Mouse (Mus musculus): ENCODE measurements around the gene Acot11. TPM values are rescaled to one million over a fixed set of nuclear protein-coding genes. Genes with fewer than 3 reads are reported as not detected.
A peak's percentile ranks its signal among the peaks of the same experiment; 100 is the strongest.

Acot11 gene
- polyA plus RNA-seq, 1 experiment from 2014 or later = 1.4 TPM

GRCm38 (mm10) chr4:106839254-106839834 is 34.5 kb upstream of the Acot11 start:
- Histone ChIP-seq H3K27me3 (ENCODE audit: control insufficient read depth, insufficient read depth, low read length) (no peaks in the 10 kb centered on the region), H3K4me3 (ENCODE audit: low read depth, low read length) (peak overlapping the region; percentile 47), H3K27ac (ENCODE audit: low read depth, low read length) (peak overlapping the region; percentile 97), H3K9me3 (ENCODE audit: control insufficient read depth, low read length) (no peaks in the 10 kb centered on the region), H3K4me2 (ENCODE audit: low read depth) (peak overlapping the region; percentile 100), H3K4me1 (ENCODE audit: control insufficient read depth, insufficient read depth, low read length) (peaks cover 25% of the 10 kb centered on the region), H3K9ac (ENCODE audit: low read length) (peak overlapping the region; percentile 83), H3K36me3 (ENCODE audit: control insufficient read depth, insufficient read depth, low read length) (no peaks in the 10 kb centered on the region)
- ATAC-seq (ENCODE audit: insufficient read depth, low FRiP score, low TSS enrichment) (peak; percentile 48), DNase-seq (ENCODE audit: low spot score) (peak; percentile 66)
- WGBS = under 1% methylated on average over 32 of the region's 32 CpGs

- Histone ChIP-seq H3K9ac (ENCODE audit: low read length) (peak overlapping the region; percentile 83), H3K4me3 (ENCODE audit: low read depth, low read length) (peak overlapping the region; percentile 47), H3K27ac (ENCODE audit: low read depth, low read length) (peak overlapping the region; percentile 97), H3K4me1 (ENCODE audit: control insufficient read depth, insufficient read depth, low read length) (peaks cover 25% of the 10 kb centered on the region), H3K4me2 (ENCODE audit: low read depth) (peak overlapping the region; percentile 100), H3K9me3 (ENCODE audit: control insufficient read depth, low read length) (no peaks in the 10 kb centered on the region), H3K27me3 (ENCODE audit: control insufficient read depth, insufficient read depth, low read length) (no peaks in the 10 kb centered on the region), H3K36me3 (ENCODE audit: control insufficient read depth, insufficient read depth, low read length) (no peaks in the 10 kb centered on the region)
- peak; percentile 98 for DNase-seq (ENCODE audit: low spot score)
- peak; percentile 74 for ATAC-seq (ENCODE audit: insufficient read depth, low FRiP score, low TSS enrichment)
- WGBS = 2% methylated on average over 34 of the region's 36 CpGs
These were observed 33.9 kb upstream of the Acot11 start for GRCm38 (mm10) chr4:106838548-106839253.

DNA sequence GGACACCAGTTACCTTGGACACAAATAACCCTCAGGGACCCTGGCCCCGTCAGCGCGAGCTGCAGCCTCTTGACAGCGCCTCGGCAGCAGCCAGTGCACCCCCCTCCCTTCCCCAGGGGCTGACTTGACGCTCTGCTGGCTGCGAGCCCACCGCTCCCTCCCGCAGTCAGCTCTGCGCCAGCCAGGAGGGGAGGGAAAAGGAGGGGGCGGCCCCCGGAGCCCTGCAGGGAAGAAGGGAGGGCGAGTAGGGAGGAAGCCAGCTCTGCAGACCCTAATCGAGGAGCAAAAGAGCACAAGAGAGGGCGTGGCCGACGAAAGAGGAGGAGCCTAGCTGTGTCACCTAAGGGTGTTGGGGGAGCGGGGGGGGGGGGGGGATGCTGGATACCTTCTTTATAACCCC is 33.2 kb upstream of the Acot11 start:
- peak overlapping the region; percentile 56 for H3K27ac ChIP-seq (ENCODE audit: low read depth, low read length)

DNA sequence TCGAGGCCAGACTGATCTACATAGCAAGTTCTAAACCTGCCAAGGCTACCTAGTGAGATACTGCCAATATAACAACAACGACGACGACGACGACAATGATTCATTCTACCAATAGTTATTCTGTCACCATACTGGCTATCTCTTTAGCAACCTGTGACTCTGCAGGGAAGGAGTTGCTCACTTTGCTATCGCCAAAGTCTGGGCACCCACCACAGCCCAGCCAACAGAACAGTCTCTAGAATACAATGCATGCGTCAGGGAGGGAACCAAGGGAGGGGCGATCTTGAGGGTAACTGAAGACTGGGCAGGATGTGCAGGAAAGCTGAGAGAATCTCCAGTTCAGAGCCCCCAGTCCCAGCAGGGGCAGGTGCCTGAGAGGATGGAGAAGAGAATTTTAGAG is 32.6 kb upstream of the Acot11 start:
- Histone ChIP-seq H3K9me3 (ENCODE audit: control insufficient read depth, low read length) (no peaks in the 10 kb centered on the region), H3K4me2 (ENCODE audit: low read depth) (peak overlapping the region; percentile 44), H3K27me3 (ENCODE audit: control insufficient read depth, insufficient read depth, low read length) (no peaks in the 10 kb centered on the region), H3K9ac (ENCODE audit: low read length) (peak overlapping the region; percentile 42), H3K4me1 (ENCODE audit: control insufficient read depth, insufficient read depth, low read length) (peaks cover 25% of the 10 kb centered on the region), H3K36me3 (ENCODE audit: control insufficient read depth, insufficient read depth, low read length) (no peaks in the 10 kb centered on the region), H3K27ac (ENCODE audit: low read depth, low read length) (peak overlapping the region; percentile 56), H3K4me3 (ENCODE audit: low read depth, low read length) (peak overlapping the region; percentile 25; the same call in 1 of the 2 replicates)
- 5% methylated on average over 9 of the region's 9 CpGs for WGBS
- DNase-seq (ENCODE audit: low spot score) (no peak), ATAC-seq (ENCODE audit: insufficient read depth, low FRiP score, low TSS enrichment) (no peak)

More for the DNA sequence above, 33.2 kb upstream of the Acot11 start:
- peak overlapping the region; percentile 25 for H3K4me3 ChIP-seq (ENCODE audit: low read depth, low read length)
- WGBS = under 1% methylated on average over 15 of the region's 18 CpGs
- peak overlapping the region; percentile 42 for H3K9ac ChIP-seq (ENCODE audit: low read length)
- peaks cover 25% of the 10 kb centered on the region for H3K4me1 ChIP-seq (ENCODE audit: control insufficient read depth, insufficient read depth, low read length)
- H3K4me2 ChIP-seq (ENCODE audit: low read depth) = peak overlapping the region; percentile 44
- no peaks in the 10 kb centered on the region for H3K36me3 ChIP-seq (ENCODE audit: control insufficient read depth, insufficient read depth, low read length)
- DNase-seq (ENCODE audit: low spot score) (peak; percentile 83), ATAC-seq (ENCODE audit: insufficient read depth, low FRiP score, low TSS enrichment) (peak; percentile 26)
- H3K27me3 ChIP-seq (ENCODE audit: control insufficient read depth, insufficient read depth, low read length) = no peaks in the 10 kb centered on the region
- H3K9me3 ChIP-seq (ENCODE audit: control insufficient read depth, low read length) = no peaks in the 10 kb centered on the region

DNA sequence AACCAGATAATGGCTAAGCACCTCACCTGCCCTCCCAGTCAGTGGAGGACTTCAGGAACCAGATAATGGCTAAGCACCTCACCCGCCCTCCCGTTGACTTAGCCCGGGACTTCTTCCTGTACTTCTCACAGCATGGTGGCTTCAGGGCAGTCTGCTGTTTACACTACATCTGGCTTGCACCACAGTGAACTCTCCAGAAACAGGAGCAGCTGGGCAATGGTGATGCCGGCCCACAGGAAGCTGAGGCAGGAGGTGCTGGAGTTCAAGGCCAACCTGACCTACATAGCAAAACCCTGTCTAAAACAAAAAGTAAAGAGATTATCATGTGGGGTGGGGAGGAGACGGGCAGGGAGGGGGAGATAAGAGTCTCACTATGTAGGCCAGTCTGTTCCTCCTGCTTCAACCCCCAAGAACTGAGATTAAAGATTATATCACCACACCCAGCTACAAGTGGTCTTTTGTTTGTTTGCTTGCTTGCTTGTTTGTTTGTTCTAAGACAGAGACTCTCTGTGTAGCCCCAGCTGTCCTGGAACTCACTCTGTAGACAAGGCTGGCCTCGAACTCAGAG is 25.8 kb upstream of the Acot11 start:
- DNase-seq (ENCODE audit: low spot score) (no peak), ATAC-seq (ENCODE audit: insufficient read depth, low FRiP score, low TSS enrichment) (no peak)
- no peak overlapping the region for H3K27ac ChIP-seq (ENCODE audit: low read depth, low read length)
- no peaks in the 10 kb centered on the region for H3K9me3 ChIP-seq (ENCODE audit: control insufficient read depth, low read length)
- no peak overlapping the region for H3K9ac ChIP-seq (ENCODE audit: low read length)
- peaks cover 12% of the 10 kb centered on the region; the same call in 1 of the 2 replicates for H3K4me1 ChIP-seq (ENCODE audit: control insufficient read depth, insufficient read depth, low read length)
- WGBS = 64% methylated on average over 6 of the region's 6 CpGs
- no peak overlapping the region for H3K4me3 ChIP-seq (ENCODE audit: low read depth, low read length)
- H3K4me2 ChIP-seq (ENCODE audit: low read depth) = no peak overlapping the region
- H3K27me3 ChIP-seq (ENCODE audit: control insufficient read depth, insufficient read depth, low read length) = peaks cover 7% of the 10 kb centered on the region; the same call in 1 of the 2 replicates
- no peaks in the 10 kb centered on the region for H3K36me3 ChIP-seq (ENCODE audit: control insufficient read depth, insufficient read depth, low read length)

DNA sequence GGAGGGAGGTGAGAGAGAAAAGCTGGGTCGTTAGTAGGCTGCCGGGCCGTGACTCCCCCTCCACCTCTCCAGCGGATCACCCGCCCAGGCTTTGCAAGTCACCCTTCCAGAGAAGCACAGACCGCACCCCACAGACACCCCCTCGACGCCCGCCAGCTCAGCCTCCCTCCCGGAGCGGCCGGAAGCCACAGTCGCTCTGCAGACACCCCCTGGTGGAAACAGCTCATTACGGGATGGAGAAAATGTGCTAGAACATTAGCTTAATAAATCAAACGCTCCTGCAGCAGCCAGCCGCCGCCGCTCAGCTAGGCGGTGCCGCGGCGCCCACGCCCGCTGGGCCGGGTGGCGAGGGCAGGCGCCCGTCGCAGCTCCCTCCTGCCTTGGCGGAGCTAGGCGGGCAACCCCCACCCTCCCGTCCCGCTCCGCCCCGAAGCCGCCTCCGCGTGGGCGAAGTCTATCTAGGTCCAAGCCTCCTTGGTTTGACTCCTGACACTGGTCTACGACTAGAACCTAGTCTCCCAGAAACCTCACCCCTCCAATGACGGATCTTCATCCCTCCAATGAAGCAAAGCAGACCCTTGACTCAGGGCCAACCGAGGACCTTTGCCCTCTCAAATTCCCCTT is 23.1 kb upstream of the Acot11 start:
- no peak overlapping the region; the same call in 1 of the 2 replicates for H3K27ac ChIP-seq (ENCODE audit: low read depth, low read length)
- peaks cover 12% of the 10 kb centered on the region; the same call in 1 of the 2 replicates for H3K4me1 ChIP-seq (ENCODE audit: control insufficient read depth, insufficient read depth, low read length)
- no peaks in the 10 kb centered on the region for H3K36me3 ChIP-seq (ENCODE audit: control insufficient read depth, insufficient read depth, low read length)
- H3K9ac ChIP-seq (ENCODE audit: low read length) = peak overlapping the region; percentile 58
- 0% methylated on average over 42 of the region's 42 CpGs for WGBS
- H3K9me3 ChIP-seq (ENCODE audit: control insufficient read depth, low read length) = no peaks in the 10 kb centered on the region
- peaks cover 7% of the 10 kb centered on the region; the same call in 1 of the 2 replicates for H3K27me3 ChIP-seq (ENCODE audit: control insufficient read depth, insufficient read depth, low read length)
- H3K4me3 ChIP-seq (ENCODE audit: low read depth, low read length) = peak overlapping the region; percentile 27
- peak overlapping the region; percentile 57 for H3K4me2 ChIP-seq (ENCODE audit: low read depth)
- peak; percentile 72 for DNase-seq (ENCODE audit: low spot score)
- ATAC-seq (ENCODE audit: insufficient read depth, low FRiP score, low TSS enrichment) = peak; percentile 68

- ATAC-seq (ENCODE audit: insufficient read depth, low FRiP score, low TSS enrichment) = no peak
- no peak overlapping the region for H3K4me3 ChIP-seq (ENCODE audit: low read depth, low read length)
- H3K4me1 ChIP-seq (ENCODE audit: control insufficient read depth, insufficient read depth, low read length) = peaks cover 12% of the 10 kb centered on the region; the same call in 1 of the 2 replicates
- no peak for DNase-seq (ENCODE audit: low spot score)
- H3K9me3 ChIP-seq (ENCODE audit: control insufficient read depth, low read length) = no peaks in the 10 kb centered on the region
- H3K9ac ChIP-seq (ENCODE audit: low read length) = no peak overlapping the region
- H3K4me2 ChIP-seq (ENCODE audit: low read depth) = no peak overlapping the region
- WGBS = 76% methylated on average over 5 of the region's 5 CpGs
- peaks cover 7% of the 10 kb centered on the region; the same call in 1 of the 2 replicates for H3K27me3 ChIP-seq (ENCODE audit: control insufficient read depth, insufficient read depth, low read length)
- H3K36me3 ChIP-seq (ENCODE audit: control insufficient read depth, insufficient read depth, low read length) = no peaks in the 10 kb centered on the region
- H3K27ac ChIP-seq (ENCODE audit: low read depth, low read length) = no peak overlapping the region
These were observed 20.4 kb upstream of the Acot11 start for GRCm38 (mm10) chr4:106825229-106825628.

GRCm38 (mm10) chr4:106819404-106819803 is 14.6 kb upstream of the Acot11 start:
- Histone ChIP-seq H3K4me3 (ENCODE audit: low read depth, low read length) (no peak overlapping the region), H3K4me1 (ENCODE audit: control insufficient read depth, insufficient read depth, low read length) (0 out of 2 replicates have a peak, but pooled peaks cover 3% of the 10 kb centered on the region), H3K9ac (ENCODE audit: low read length) (no peak overlapping the region), H3K36me3 (ENCODE audit: control insufficient read depth, insufficient read depth, low read length) (no peaks in the 10 kb centered on the region), H3K4me2 (ENCODE audit: low read depth) (no peak overlapping the region), H3K9me3 (ENCODE audit: control insufficient read depth, low read length) (no peaks in the 10 kb centered on the region), H3K27me3 (ENCODE audit: control insufficient read depth, insufficient read depth, low read length) (no peaks in the 10 kb centered on the region), H3K27ac (ENCODE audit: low read depth, low read length) (no peak overlapping the region)
- ATAC-seq (ENCODE audit: insufficient read depth, low FRiP score, low TSS enrichment) = no peak
- DNase-seq (ENCODE audit: low spot score) = no peak

All from neural tube, embryonic 11.5 days (tissue).